Mouse (Mus musculus) heart, adult 8-10 months (tissue): ENCODE results near the gene Ift88. TPM values are rescaled to one million over a fixed set of nuclear protein-coding genes. Genes with fewer than 3 reads are reported as not detected.

Source experiments
- total RNA-seq, 4 experiments: library from RNA; stranded (reverse); gene quantifications; 2 replicates each; pipeline ENCODE4 v1.2.4; 2022

Ift88 gene
- total RNA-seq, 4 experiments from 2014 or later, result 3.9 to 5.8 (median 5.1) TPM

Other genes with a start within 250 kb of the Ift88 start
- 1 to 10 TPM; 6.5 to 8.4 (median 7.5) TPM for gene Cryl1, start 25.5 kb upstream of the Ift88 start, total RNA-seq
- 1 to 10 TPM; 3.3 to 5.0 (median 3.8) TPM for gene Il17d, start 100.7 kb downstream of the Ift88 start, total RNA-seq
- 10 to 100 TPM; 31.9 to 38.7 (median 35.1) TPM for gene Eef1akmt1, start 147.6 kb downstream of the Ift88 start, total RNA-seq
- 10 to 100 TPM; 12.0 to 14.1 (median 13.1) TPM for gene Xpo4, start 241.4 kb downstream of the Ift88 start, total RNA-seq